Mouse (Mus musculus): ENCODE measurements at regions not wholly inside any gene's neighbourhood (a gene's known extent, or its start where the extent isn't known, plus 50 kb on each side); places are given as distances from the start of the nearest gene placed in this dataset.

- Histone ChIP-seq H3K4me1 (ENCODE audit: control insufficient read depth, insufficient read depth, low read length) (no peaks in the 10 kb centered on the region), H3K27me3 (ENCODE audit: control insufficient read depth, insufficient read depth, low read length) (peaks cover 57% of the 10 kb centered on the region), H3K27ac (ENCODE audit: low read depth, low read length) (no peak overlapping the region), H3K4me2 (no peak overlapping the region), H3K4me3 (ENCODE audit: low read depth, low read length) (no peak overlapping the region), H3K9ac (ENCODE audit: low read depth, low read length) (no peak overlapping the region), H3K36me3 (ENCODE audit: control insufficient read depth, insufficient read depth, low read length) (no peaks in the 10 kb centered on the region), H3K9me3 (replicated peaks; ENCODE audit: control insufficient read depth, low read length) (no peaks in the 10 kb centered on the region)
- 53% methylated on average over 4 of the region's 4 CpGs for WGBS (ENCODE audit: insufficient replicate concordance)
- ATAC-seq (replicated peaks; ENCODE audit: insufficient number of reproducible peaks, low FRiP score, low TSS enrichment), result no peak
Measured at GRCm38 (mm10) chr19:14162773-14163172, 249.4 kb downstream of the Olfr1505 start.

- Histone ChIP-seq H3K4me3 (ENCODE audit: low read depth, low read length) (no peak overlapping the region), H3K27me3 (ENCODE audit: control insufficient read depth, insufficient read depth, low read length) (peaks cover 45% of the 10 kb centered on the region), H3K4me2 (no peak overlapping the region), H3K9ac (ENCODE audit: low read depth, low read length) (no peak overlapping the region), H3K4me1 (ENCODE audit: control insufficient read depth, insufficient read depth, low read length) (no peaks in the 10 kb centered on the region), H3K9me3 (replicated peaks; ENCODE audit: control insufficient read depth, low read length) (no peaks in the 10 kb centered on the region), H3K36me3 (ENCODE audit: control insufficient read depth, insufficient read depth, low read length) (no peaks in the 10 kb centered on the region), H3K27ac (ENCODE audit: low read depth, low read length) (no peak overlapping the region)
- ATAC-seq (replicated peaks; ENCODE audit: insufficient number of reproducible peaks, low FRiP score, low TSS enrichment), result peak; percentile 57; the same call in 1 of the 2 replicates
- 42% methylated on average over 2 of the region's 2 CpGs for WGBS (ENCODE audit: insufficient replicate concordance)
Measured at GRCm38 (mm10) chr19:14165775-14166174, 252.4 kb downstream of the Olfr1505 start.

GRCm38 (mm10) chr19:14180244-14180643 lies 266.9 kb downstream of the Olfr1505 start:
- Histone ChIP-seq H3K36me3 (ENCODE audit: control insufficient read depth, insufficient read depth, low read length) (no peaks in the 10 kb centered on the region), H3K27me3 (ENCODE audit: control insufficient read depth, insufficient read depth, low read length) (peaks cover 23% of the 10 kb centered on the region), H3K27ac (ENCODE audit: low read depth, low read length) (no peak overlapping the region), H3K4me3 (ENCODE audit: low read depth, low read length) (no peak overlapping the region), H3K4me1 (ENCODE audit: control insufficient read depth, insufficient read depth, low read length) (no peaks in the 10 kb centered on the region), H3K4me2 (no peak overlapping the region), H3K9ac (ENCODE audit: low read depth, low read length) (no peak overlapping the region), H3K9me3 (replicated peaks; ENCODE audit: control insufficient read depth, low read length) (no peaks in the 10 kb centered on the region)
- WGBS (ENCODE audit: insufficient replicate concordance), result 26% methylated on average over 4 of the region's 4 CpGs
- ATAC-seq (replicated peaks; ENCODE audit: insufficient number of reproducible peaks, low FRiP score, low TSS enrichment), result no peak

- Histone ChIP-seq H3K4me1 (ENCODE audit: control insufficient read depth, insufficient read depth, low read length) (no peaks in the 10 kb centered on the region), H3K4me2 (no peak overlapping the region), H3K27me3 (ENCODE audit: control insufficient read depth, insufficient read depth, low read length) (peaks cover 23% of the 10 kb centered on the region), H3K9me3 (replicated peaks; ENCODE audit: control insufficient read depth, low read length) (no peaks in the 10 kb centered on the region), H3K9ac (ENCODE audit: low read depth, low read length) (no peak overlapping the region), H3K27ac (ENCODE audit: low read depth, low read length) (no peak overlapping the region), H3K4me3 (ENCODE audit: low read depth, low read length) (no peak overlapping the region), H3K36me3 (ENCODE audit: control insufficient read depth, insufficient read depth, low read length) (no peaks in the 10 kb centered on the region)
- WGBS (ENCODE audit: insufficient replicate concordance), result 77% methylated on average over 3 of the region's 3 CpGs
- ATAC-seq (replicated peaks; ENCODE audit: insufficient number of reproducible peaks, low FRiP score, low TSS enrichment), result no peak
Measured at GRCm38 (mm10) chr19:14180956-14181355, 267.6 kb downstream of the Olfr1505 start.

- ATAC-seq (replicated peaks; ENCODE audit: insufficient number of reproducible peaks, low FRiP score, low TSS enrichment), result no peak
- Histone ChIP-seq H3K9ac (ENCODE audit: low read depth, low read length) (no peak overlapping the region), H3K4me3 (ENCODE audit: low read depth, low read length) (no peak overlapping the region), H3K4me1 (ENCODE audit: control insufficient read depth, insufficient read depth, low read length) (no peaks in the 10 kb centered on the region), H3K4me2 (no peak overlapping the region), H3K9me3 (replicated peaks; ENCODE audit: control insufficient read depth, low read length) (no peaks in the 10 kb centered on the region), H3K36me3 (ENCODE audit: control insufficient read depth, insufficient read depth, low read length) (no peaks in the 10 kb centered on the region), H3K27me3 (ENCODE audit: control insufficient read depth, insufficient read depth, low read length) (peaks cover 20% of the 10 kb centered on the region), H3K27ac (ENCODE audit: low read depth, low read length) (no peak overlapping the region)
- WGBS (ENCODE audit: insufficient replicate concordance), result 46% methylated on average over 6 of the region's 6 CpGs
Measured at GRCm38 (mm10) chr19:14181661-14182415, 268.5 kb downstream of the Olfr1505 start.

- Histone ChIP-seq H3K4me3 (ENCODE audit: low read depth, low read length) (no peak overlapping the region), H3K27me3 (ENCODE audit: control insufficient read depth, insufficient read depth, low read length) (peaks cover 2% of the 10 kb centered on the region), H3K4me1 (ENCODE audit: control insufficient read depth, insufficient read depth, low read length) (no peaks in the 10 kb centered on the region), H3K4me2 (no peak overlapping the region), H3K27ac (ENCODE audit: low read depth, low read length) (no peak overlapping the region), H3K9ac (ENCODE audit: low read depth, low read length) (no peak overlapping the region), H3K9me3 (replicated peaks; ENCODE audit: control insufficient read depth, low read length) (no peaks in the 10 kb centered on the region), H3K36me3 (ENCODE audit: control insufficient read depth, insufficient read depth, low read length) (no peaks in the 10 kb centered on the region)
- 90% methylated on average over 3 of the region's 3 CpGs for WGBS (ENCODE audit: insufficient replicate concordance)
- no peak for ATAC-seq (replicated peaks; ENCODE audit: insufficient number of reproducible peaks, low FRiP score, low TSS enrichment)
Measured at GRCm38 (mm10) chr19:14191820-14192219, 278.5 kb downstream of the Olfr1505 start.

- no peak overlapping the region for H3K27ac ChIP-seq (ENCODE audit: low read depth, low read length)
- no peaks in the 10 kb centered on the region for H3K9me3 ChIP-seq (replicated peaks; ENCODE audit: control insufficient read depth, low read length)
- WGBS (ENCODE audit: insufficient replicate concordance), result 80% methylated on average over 3 of the region's 3 CpGs
- H3K27me3 ChIP-seq (ENCODE audit: control insufficient read depth, insufficient read depth, low read length), result no peaks in the 10 kb centered on the region
- H3K4me3 ChIP-seq (ENCODE audit: low read depth, low read length), result no peak overlapping the region
- no peaks in the 10 kb centered on the region for H3K36me3 ChIP-seq (ENCODE audit: control insufficient read depth, insufficient read depth, low read length)
- no peak overlapping the region for H3K9ac ChIP-seq (ENCODE audit: low read depth, low read length)
- ATAC-seq (replicated peaks; ENCODE audit: insufficient number of reproducible peaks, low FRiP score, low TSS enrichment), result no peak
- no peak overlapping the region for H3K4me2 ChIP-seq
- H3K4me1 ChIP-seq (ENCODE audit: control insufficient read depth, insufficient read depth, low read length), result no peaks in the 10 kb centered on the region
Measured at GRCm38 (mm10) chr19:14197864-14198263, 284.5 kb downstream of the Olfr1505 start.

GRCm38 (mm10) chr19:14220507-14220909 lies 307.2 kb downstream of the Olfr1505 start:
- H3K27ac ChIP-seq (ENCODE audit: low read depth, low read length), result no peak overlapping the region
- H3K9ac ChIP-seq (ENCODE audit: low read depth, low read length), result no peak overlapping the region
- no peaks in the 10 kb centered on the region for H3K4me1 ChIP-seq (ENCODE audit: control insufficient read depth, insufficient read depth, low read length)
- H3K4me3 ChIP-seq (ENCODE audit: low read depth, low read length), result no peak overlapping the region
- H3K9me3 ChIP-seq (replicated peaks; ENCODE audit: control insufficient read depth, low read length), result no peaks in the 10 kb centered on the region
- H3K4me2 ChIP-seq, result no peak overlapping the region
- ATAC-seq (replicated peaks; ENCODE audit: insufficient number of reproducible peaks, low FRiP score, low TSS enrichment), result no peak
- 69% methylated on average over 4 of the region's 4 CpGs for WGBS (ENCODE audit: insufficient replicate concordance)
- no peaks in the 10 kb centered on the region for H3K36me3 ChIP-seq (ENCODE audit: control insufficient read depth, insufficient read depth, low read length)
- no peaks in the 10 kb centered on the region for H3K27me3 ChIP-seq (ENCODE audit: control insufficient read depth, insufficient read depth, low read length)

- H3K36me3 ChIP-seq (ENCODE audit: control insufficient read depth, insufficient read depth, low read length), result no peaks in the 10 kb centered on the region
- no peaks in the 10 kb centered on the region for H3K27me3 ChIP-seq (ENCODE audit: control insufficient read depth, insufficient read depth, low read length)
- H3K9ac ChIP-seq (ENCODE audit: low read depth, low read length), result no peak overlapping the region
- ATAC-seq (replicated peaks; ENCODE audit: insufficient number of reproducible peaks, low FRiP score, low TSS enrichment), result no peak
- H3K4me2 ChIP-seq, result no peak overlapping the region
- H3K4me3 ChIP-seq (ENCODE audit: low read depth, low read length), result no peak overlapping the region
- WGBS (ENCODE audit: insufficient replicate concordance), result 49% methylated on average over 6 of the region's 6 CpGs
- H3K27ac ChIP-seq (ENCODE audit: low read depth, low read length), result no peak overlapping the region
- H3K4me1 ChIP-seq (ENCODE audit: control insufficient read depth, insufficient read depth, low read length), result no peaks in the 10 kb centered on the region
- H3K9me3 ChIP-seq (replicated peaks; ENCODE audit: control insufficient read depth, low read length), result no peaks in the 10 kb centered on the region
Measured at GRCm38 (mm10) chr19:14225061-14225696, 311.8 kb downstream of the Olfr1505 start.
